Mouse (Mus musculus) MEL (cell line): Measurements from ENCODE around the gene Olfr780. TPM values are rescaled to one million over a fixed set of nuclear protein-coding genes. Genes with fewer than 3 reads are reported as not detected.
"Not testable (repeated sequence)": the region's sequence is repeated elsewhere in the genome, so short reads cannot be mapped to it uniquely, and the experiment has no call there.

Experiments used
- DNase-seq: peaks from one replicate; pipeline ENCODE4 v3.0.0; 2011; ENCODE audit warnings: low read depth, low spot score
- H3K27ac ChIP-seq: 2 replicates; pipeline ENCODE4 v1.5.1; 2012; ENCODE audit warnings: low read depth, mild to moderate bottlenecking, control low read depth, low read length, moderate library complexity; ENCODE audit not compliant: control insufficient read depth
- H3K27me3 ChIP-seq, 2 experiments: fragments of 150-350 bp in 1 of 2; sonication (generic) in 1 of 2; 2 replicates each; pipeline ENCODE4 v1.6.1; 2012; ENCODE audit warnings: low read length in 2 of 2, mild to moderate bottlenecking in 2 of 2, improper control_type of control experiment in 1 of 2, moderate library complexity in 1 of 2; ENCODE audit not compliant: insufficient read depth in 2 of 2, control insufficient read depth in 1 of 2
- H3K36me3 ChIP-seq, 2 experiments: 2 replicates each; pipeline ENCODE4 v1.6.1; 2012 to 2014; ENCODE audit warnings: low read length in 2 of 2, improper control_type of control experiment in 1 of 2, inconsistent platforms in 1 of 2, mild to moderate bottlenecking in 1 of 2; ENCODE audit not compliant: insufficient read depth in 2 of 2, control insufficient read depth in 1 of 2
- H3K4me1 ChIP-seq, 2 experiments: fragments of 150-350 bp in 1 of 2; sonication (generic) in 1 of 2; 2 replicates each; pipeline ENCODE4 v1.6.1; 2012; ENCODE audit warnings: low read length in 2 of 2, improper control_type of control experiment in 1 of 2, mild to moderate bottlenecking in 1 of 2; ENCODE audit not compliant: insufficient read depth in 2 of 2, control insufficient read depth in 1 of 2
- H3K4me3 ChIP-seq, 2 experiments: fragments of 150-350 bp in 1 of 2; sonication (generic) in 1 of 2; 2 replicates each; pipeline ENCODE4 v1.5.1; 2012; ENCODE audit warnings: low read depth in 2 of 2, low read length in 2 of 2, mild to moderate bottlenecking in 2 of 2, moderate library complexity in 2 of 2, control low read depth in 1 of 2, improper control_type of control experiment in 1 of 2; ENCODE audit not compliant: control insufficient read depth in 1 of 2, insufficient read depth in 1 of 2
- H3K79me2 ChIP-seq: 2 replicates; pipeline ENCODE4 v1.6.1; 2012; ENCODE audit warnings: mild to moderate bottlenecking, low read length, moderate library complexity; ENCODE audit not compliant: control insufficient read depth, poor library complexity, insufficient read depth
- H3K9ac ChIP-seq: 2 replicates; pipeline ENCODE4 v1.6.1; 2012; ENCODE audit warnings: low read depth, mild to moderate bottlenecking, control low read depth, low read length, moderate library complexity; ENCODE audit not compliant: control insufficient read depth, poor library complexity, severe bottlenecking
- H3K9me3 ChIP-seq: fragments of 150-350 bp; sonication (generic); replicated peaks from 2 replicates; pipeline ENCODE4 v1.6.1; 2012; ENCODE audit warnings: mild to moderate bottlenecking, low read length, improper control_type of control experiment, moderate library complexity; ENCODE audit not compliant: insufficient read depth
- CHD1 ChIP-seq: IDR thresholded peaks from 2 replicates; pipeline ENCODE4 v1.6.1; 2012; ENCODE audit warnings: low read depth, mild to moderate bottlenecking, inconsistent platforms, low read length, improper control_type of control experiment
- CTCF ChIP-seq, 3 experiments: IDR thresholded peaks in 2 of 3; conservative IDR thresholded peaks in 1 of 3; 2 replicates each; pipeline ENCODE4 v1.5.1; 2011 to 2012; ENCODE audit warnings: low read length in 3 of 3, low read depth in 2 of 3, mild to moderate bottlenecking in 2 of 3, improper control_type of control experiment in 1 of 3, inconsistent platforms in 1 of 3, mixed read lengths in 1 of 3, moderate library complexity in 1 of 3; ENCODE audit not compliant: control insufficient read depth in 1 of 3, insufficient read depth in 1 of 3, poor library complexity in 1 of 3, severe bottlenecking in 1 of 3
- E2F4 ChIP-seq: IDR thresholded peaks from 2 replicates; pipeline ENCODE4 v1.6.1; 2011; ENCODE audit warnings: low read depth, low read length, improper control_type of control experiment, borderline replicate concordance
- ETS1 ChIP-seq: IDR thresholded peaks from 2 replicates; pipeline ENCODE4 v1.6.1; 2012; ENCODE audit warnings: low read depth, mild to moderate bottlenecking, inconsistent platforms, low read length, improper control_type of control experiment, moderate library complexity
- GATA1 ChIP-seq: IDR thresholded peaks from 2 replicates; pipeline ENCODE4 v1.6.1; 2011; ENCODE audit warnings: low read depth, low read length, improper control_type of control experiment
- HCFC1 ChIP-seq: IDR thresholded peaks from 2 replicates; pipeline ENCODE4 v1.6.1; 2012; ENCODE audit warnings: low read depth, mild to moderate bottlenecking, inconsistent platforms, low read length, improper control_type of control experiment, moderate library complexity
- MAFK ChIP-seq: IDR thresholded peaks from 2 replicates; pipeline ENCODE4 v1.6.1; 2011; ENCODE audit warnings: low read depth, mild to moderate bottlenecking, low read length, improper control_type of control experiment, borderline replicate concordance
- MAX ChIP-seq: IDR thresholded peaks from 2 replicates; pipeline ENCODE4 v1.6.1; 2011; ENCODE audit warnings: low read length, improper control_type of control experiment
- MXI1 ChIP-seq: IDR thresholded peaks from 2 replicates; pipeline ENCODE4 v1.6.1; 2011; ENCODE audit warnings: mild to moderate bottlenecking, low read depth, low read length, improper control_type of control experiment
- MYB ChIP-seq: IDR thresholded peaks from 2 replicates; pipeline ENCODE4 v1.6.1; 2011; ENCODE audit warnings: mild to moderate bottlenecking, low read depth, low read length, improper control_type of control experiment
- MYC ChIP-seq: IDR thresholded peaks from 2 replicates; pipeline ENCODE4 v1.6.1; 2011; ENCODE audit warnings: low read depth, mild to moderate bottlenecking, low read length, improper control_type of control experiment, moderate library complexity
- NRF1 ChIP-seq: IDR thresholded peaks from 2 replicates; pipeline ENCODE4 v1.6.1; 2014; ENCODE audit warnings: low read depth, mild to moderate bottlenecking, inconsistent platforms, low read length, improper control_type of control experiment, moderate library complexity; ENCODE audit not compliant: poor library complexity, insufficient read depth, severe bottlenecking
- POLR2AphosphoS2 ChIP-seq: IDR thresholded peaks from 2 replicates; pipeline ENCODE4 v1.6.1; 2011; ENCODE audit warnings: low read length, improper control_type of control experiment
- RAD21 ChIP-seq: IDR thresholded peaks from 2 replicates; pipeline ENCODE4 v1.6.1; 2011; ENCODE audit warnings: mild to moderate bottlenecking, low read depth, low read length, improper control_type of control experiment
- RCOR1 ChIP-seq: IDR thresholded peaks from 2 replicates; pipeline ENCODE4 v1.6.1; 2012; ENCODE audit warnings: low read depth, mild to moderate bottlenecking, inconsistent platforms, low read length, improper control_type of control experiment
- SIN3A ChIP-seq: IDR thresholded peaks from 2 replicates; pipeline ENCODE4 v1.6.1; 2012; ENCODE audit warnings: low read length, improper control_type of control experiment, inconsistent platforms
- SMC3 ChIP-seq: IDR thresholded peaks from 2 replicates; pipeline ENCODE4 v1.6.1; 2011; ENCODE audit warnings: low read depth, low read length, improper control_type of control experiment
- TBP ChIP-seq: IDR thresholded peaks from 2 replicates; pipeline ENCODE4 v1.8.0; 2011; ENCODE audit warnings: low read depth, low read length, improper control_type of control experiment
- TCF12 ChIP-seq: IDR thresholded peaks from 2 replicates; pipeline ENCODE4 v1.6.1; 2014; ENCODE audit warnings: low read depth, mild to moderate bottlenecking, inconsistent platforms, low read length, improper control_type of control experiment, moderate library complexity
- UBTF ChIP-seq: IDR thresholded peaks from 2 replicates; pipeline ENCODE4 v1.6.1; 2012; ENCODE audit warnings: low read depth, mild to moderate bottlenecking, inconsistent platforms, low read length, improper control_type of control experiment, moderate library complexity, borderline replicate concordance; ENCODE audit not compliant: insufficient read depth
- USF2 ChIP-seq, 2 experiments: IDR thresholded peaks; 2 replicates each; pipeline ENCODE4 v1.6.1; 2011 to 2012; ENCODE audit warnings: improper control_type of control experiment in 2 of 2, low read length in 2 of 2, borderline replicate concordance in 1 of 2, inconsistent platforms in 1 of 2, low read depth in 1 of 2, mild to moderate bottlenecking in 1 of 2; ENCODE audit not compliant: insufficient read depth in 1 of 2
- ZC3H11A ChIP-seq: IDR thresholded peaks from 2 replicates; pipeline ENCODE4 v1.6.1; 2012; ENCODE audit warnings: low read depth, mild to moderate bottlenecking, inconsistent platforms, low read length, improper control_type of control experiment
- ZNF384 ChIP-seq: IDR thresholded peaks from 2 replicates; pipeline ENCODE4 v1.6.1; 2012; ENCODE audit warnings: low read depth, mild to moderate bottlenecking, inconsistent platforms, low read length, improper control_type of control experiment
- polyA plus RNA-seq, 2 experiments: library from polyadenylated mRNA; stranded (reverse) in 1 of 2; unstranded in 1 of 2; fragments of >175 nt in 1 of 2; fragments of >200 nt in 1 of 2; gene quantifications; 2 replicates each; pipeline versions ENCODE4 v1.2.1 to v1.2.4; 2012; ENCODE audit warnings: low replicate concordance in 2 of 2, low read depth in 1 of 2; ENCODE audit not compliant: insufficient read length in 2 of 2, insufficient read depth in 1 of 2, missing spikeins in 1 of 2
- total RNA-seq: library from RNA; depleted of rRNA; stranded (reverse); fragments of 300-350 nt; gene quantifications from 2 replicates; pipeline ENCODE4 v1.2.3, GENCODE M21; 2012; rRNA removed

Gene Olfr780
- not detected in 2 replicates for total RNA-seq
- not detected for polyA plus RNA-seq

DNA sequence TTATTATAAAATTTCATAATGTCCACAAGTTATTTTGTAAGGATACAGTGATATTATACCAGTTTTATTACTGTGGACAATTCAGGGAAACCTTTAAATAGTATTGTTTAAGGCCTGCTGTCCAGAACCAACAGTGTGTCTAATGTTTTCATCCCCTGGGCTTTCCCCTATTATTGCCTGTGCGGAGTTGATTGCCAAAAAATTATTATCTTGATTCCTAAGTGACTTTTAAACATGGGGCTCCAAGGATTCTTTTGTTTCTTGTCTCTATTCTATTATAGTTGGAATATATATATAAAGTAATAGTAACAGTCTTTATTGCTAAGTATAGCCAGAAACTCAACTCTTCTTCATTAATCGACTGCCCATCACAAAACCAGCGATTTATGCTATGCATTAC, at the start of gene Olfr780:
TSS of gene Olfr780 (plus strand) at position 301 of the 400 bp plus-strand sequence.
- no peak for DNase-seq
- Histone ChIP-seq H3K9me3 (no peaks in the 10 kb centered on the region), H3K27me3 (no peaks in the 10 kb centered on the region), H3K9ac (no peak within 1 kb of the TSS), H3K36me3 (no peaks in the 10 kb centered on the region)
- TF ChIP-seq NRF1 (no peak), TCF12 (no peak), ZC3H11A (no peak), RAD21 (no peak), ZNF384 (no peak), POLR2AphosphoS2 (no peak), UBTF (no peak), MAFK (no peak), GATA1 (no peak), MXI1 (no peak)
- TF ChIP-seq, all 39 proteins: peak for 0
- Histone ChIP-seq H3K27ac (no peak within 1 kb of the TSS), H3K79me2 (no peaks in the 10 kb centered on the region), H3K4me1 (no peaks in the 10 kb centered on the region), H3K4me3 (no peak within 1 kb of the TSS)

DNA sequence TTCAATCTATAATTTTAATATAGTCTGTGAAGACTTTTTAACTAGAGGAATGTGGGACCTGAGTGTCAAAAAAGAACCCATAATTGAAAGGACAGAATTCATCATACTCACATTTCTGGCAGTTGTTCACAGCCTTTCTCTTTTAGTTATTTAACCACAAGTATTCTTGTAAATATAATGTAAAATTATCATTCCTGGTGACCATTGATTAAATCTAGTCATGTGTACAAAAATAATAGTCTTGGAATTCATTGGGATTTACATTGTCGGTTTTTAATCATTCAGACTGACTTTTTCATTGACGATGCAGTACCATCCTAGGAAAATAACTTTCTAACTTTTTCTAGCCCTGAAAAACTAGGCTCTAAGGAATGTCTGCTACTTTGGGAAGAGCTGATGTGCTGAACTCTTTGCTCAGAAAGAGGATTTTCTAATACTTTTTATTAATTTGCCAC, 46.8 kb upstream of the Olfr780 start, which contains the start of gene Olfr777:
TSS of gene Olfr777 (minus strand) at position 405 of the 455 bp plus-strand sequence.
- Histone ChIP-seq H3K9ac (no peak within 1 kb of the TSS), H3K36me3 (no peaks in the 10 kb centered on the region), H3K9me3 (no peaks in the 10 kb centered on the region), H3K27ac (no peak within 1 kb of the TSS), H3K27me3 (no peaks in the 10 kb centered on the region), H3K79me2 (no peaks in the 10 kb centered on the region), H3K4me3 (no peak within 1 kb of the TSS), H3K4me1 (no peaks in the 10 kb centered on the region)
- TF ChIP-seq TBP: no peak
- TF ChIP-seq USF2 (IDR thresholded peaks at IDR 0.05; ENCODE audit: borderline replicate concordance in 1 of 2, insufficient read depth in 1 of 2, low read depth in 1 of 2, low read length in 2 of 2): no peak
- no peak for TF ChIP-seq UBTF
- TF ChIP-seq SMC3: no peak
- no peak for TF ChIP-seq E2F4
- no peak for TF ChIP-seq POLR2AphosphoS2
- no peak for TF ChIP-seq ZC3H11A
- TF ChIP-seq CTCF (IDR thresholded peaks at IDR 0.05 in 2 of 3, conservative IDR thresholded peaks at IDR 0.05 in 1 of 3; ENCODE audit: control insufficient read depth in 1 of 3, insufficient read depth in 1 of 3, low read depth in 2 of 3, low read length in 3 of 3, poor library complexity in 1 of 3, severe bottlenecking in 1 of 3): no peak
- no peak for TF ChIP-seq CHD1
- no peak for TF ChIP-seq MYC
- no peak for TF ChIP-seq MAX
- TF ChIP-seq HCFC1: no peak
- TF ChIP-seq TCF12: no peak
- no peak for TF ChIP-seq MYB
- TF ChIP-seq SIN3A: no peak
- TF ChIP-seq RCOR1: no peak
- TF ChIP-seq ETS1: no peak
- no peak for DNase-seq

DNA sequence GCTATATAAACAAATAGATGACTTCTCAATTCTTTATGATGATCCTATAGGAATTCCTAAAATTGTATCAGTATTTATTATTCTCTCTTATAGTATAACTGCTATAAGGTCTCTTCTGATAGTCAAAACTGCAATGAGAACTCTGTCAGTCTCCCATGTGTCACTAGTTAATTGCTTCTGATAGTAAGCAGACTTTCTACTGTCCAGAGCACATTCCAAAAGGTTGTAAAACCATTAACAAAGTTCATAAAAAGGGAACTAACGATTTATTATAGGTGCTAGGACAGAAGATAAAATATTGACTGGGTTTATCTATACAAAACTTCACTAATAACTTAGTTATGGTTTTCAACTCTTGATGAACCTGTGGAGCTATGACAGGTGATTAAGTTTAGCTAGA, 4.9 kb upstream of the Olfr780 start:
- not testable (repeated sequence) for H3K27me3 ChIP-seq, H3K36me3 ChIP-seq, H3K79me2 ChIP-seq, H3K9ac ChIP-seq, DNase-seq, H3K4me3 ChIP-seq, H3K9me3 ChIP-seq, H3K27ac ChIP-seq, H3K4me1 ChIP-seq

DNA sequence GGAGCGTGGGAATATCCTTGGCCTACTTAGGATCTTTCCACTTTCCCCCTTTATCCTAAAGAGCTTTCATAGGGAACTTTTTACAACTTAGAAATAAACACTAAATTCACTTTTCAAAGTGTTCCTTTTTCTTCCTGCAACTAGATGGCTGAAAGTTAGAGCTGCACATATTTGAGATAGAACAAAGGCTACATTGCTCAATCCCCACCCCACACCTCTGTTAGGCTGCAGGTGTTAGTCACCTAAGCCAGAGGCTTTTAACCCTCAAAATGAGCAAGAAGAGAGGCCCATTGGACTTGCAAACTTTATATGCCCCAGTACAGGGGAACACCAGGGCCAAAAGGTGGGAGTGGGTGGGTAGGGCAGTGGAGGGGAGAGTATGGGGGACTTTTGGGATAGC, 4.4 kb upstream of the Olfr780 start:
- not testable (repeated sequence) for DNase-seq

More for the DNA sequence above, 4.4 kb upstream of the Olfr780 start:
- not testable (repeated sequence) for H3K27me3 ChIP-seq, H3K79me2 ChIP-seq, H3K9me3 ChIP-seq, H3K9ac ChIP-seq, H3K36me3 ChIP-seq, H3K4me3 ChIP-seq, H3K27ac ChIP-seq, H3K4me1 ChIP-seq
